Mouse (Mus musculus): ENCODE measurements at regions not wholly inside any gene's neighbourhood (a gene's known extent, or its start where the extent isn't known, plus 50 kb on each side); places are given as distances from the start of the nearest gene placed in this dataset.

DNA sequence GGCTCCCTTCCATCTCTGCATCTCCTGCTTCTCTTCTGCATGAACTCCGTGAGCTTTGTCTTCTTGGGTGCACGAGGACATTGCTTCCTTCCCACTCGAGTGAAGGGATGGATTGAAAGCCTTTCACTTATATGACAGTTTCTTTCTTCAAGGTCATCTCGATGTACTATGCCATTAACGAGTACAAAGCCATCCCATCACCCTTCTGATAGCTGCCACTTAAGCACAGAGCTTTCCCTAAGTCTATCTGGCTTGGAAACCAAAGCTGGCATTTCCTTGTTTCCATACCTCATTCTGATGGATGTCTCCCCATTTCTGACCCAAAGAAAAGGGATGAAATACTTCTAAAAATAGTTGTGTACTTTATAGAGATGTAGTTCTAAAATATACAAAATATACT, 366.5 kb upstream of the Atp11b start:
- ATAC-seq, result no peak

- ATAC-seq, result no peak
These were observed 361.2 kb upstream of the Atp11b start for GRCm38 (mm10) chr3:35392657-35393056.

DNA sequence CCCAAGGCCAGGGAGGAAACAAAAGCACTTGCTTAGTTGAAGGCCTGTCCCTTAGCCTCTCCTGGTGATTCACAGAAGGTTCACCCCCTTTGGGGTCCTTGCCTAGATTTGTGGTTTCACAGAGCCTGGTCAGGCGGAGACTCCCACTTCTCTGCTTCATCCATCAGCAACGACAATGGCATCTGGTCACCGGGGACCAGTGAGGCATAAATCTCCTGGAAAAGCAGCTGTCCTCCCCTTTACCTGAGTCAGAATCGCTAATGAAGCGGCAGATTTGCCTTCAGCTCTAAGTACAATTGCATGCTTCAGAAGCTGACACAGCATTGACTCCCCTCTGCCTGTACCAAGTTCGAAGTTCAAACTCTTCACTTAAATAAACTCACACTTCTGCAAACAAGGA, 353.7 kb upstream of the Atp11b start:
- ATAC-seq, result no peak

DNA sequence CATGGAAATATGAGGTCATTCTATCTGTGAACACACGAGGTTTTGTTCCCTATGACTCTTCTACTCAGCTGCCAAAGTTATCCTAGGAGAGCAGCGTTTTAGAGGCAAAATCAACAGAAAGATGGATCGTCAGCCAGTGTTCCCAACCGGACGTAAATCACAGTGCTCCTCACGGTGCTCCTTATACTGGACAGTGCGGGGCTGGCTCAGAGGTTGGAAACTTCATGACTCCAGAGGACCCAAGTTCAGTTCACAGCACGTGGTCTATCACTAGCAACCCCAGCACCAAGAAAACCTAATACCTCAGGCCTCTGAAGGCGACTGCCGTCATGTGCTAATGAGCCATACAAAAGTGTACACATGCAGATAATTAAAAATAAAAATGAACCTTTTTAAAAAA, 351.2 kb upstream of the Atp11b start:
- ATAC-seq, result no peak

DNA sequence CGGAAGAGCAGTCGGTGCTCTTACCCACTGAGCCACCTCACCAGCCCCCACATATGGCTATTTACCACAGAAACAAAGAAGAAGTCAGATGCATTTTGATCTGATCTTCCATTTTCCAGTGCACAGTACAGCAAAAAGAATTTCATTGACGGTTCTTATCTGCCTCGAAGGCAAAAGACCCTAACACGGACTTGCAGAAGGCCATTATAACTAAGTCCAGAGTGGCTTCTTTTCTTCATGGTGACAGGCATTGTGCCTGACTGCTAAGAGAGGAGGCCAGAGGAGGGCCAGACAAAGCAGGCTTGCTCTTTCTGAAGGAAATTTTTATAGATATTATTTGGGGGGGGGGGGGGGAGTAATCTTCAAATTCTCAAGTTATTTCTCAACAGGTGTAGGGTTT, 350.0 kb upstream of the Atp11b start:
- no peak for ATAC-seq

- ATAC-seq, result no peak
These were observed 349.2 kb upstream of the Atp11b start for GRCm38 (mm10) chr3:35404492-35405390.

- no peak for ATAC-seq
These were observed 348.3 kb upstream of the Atp11b start for GRCm38 (mm10) chr3:35405621-35406079.

GRCm38 (mm10) chr3:35437687-35438086, 316.2 kb upstream of the Atp11b start:
- ATAC-seq, result no peak

DNA sequence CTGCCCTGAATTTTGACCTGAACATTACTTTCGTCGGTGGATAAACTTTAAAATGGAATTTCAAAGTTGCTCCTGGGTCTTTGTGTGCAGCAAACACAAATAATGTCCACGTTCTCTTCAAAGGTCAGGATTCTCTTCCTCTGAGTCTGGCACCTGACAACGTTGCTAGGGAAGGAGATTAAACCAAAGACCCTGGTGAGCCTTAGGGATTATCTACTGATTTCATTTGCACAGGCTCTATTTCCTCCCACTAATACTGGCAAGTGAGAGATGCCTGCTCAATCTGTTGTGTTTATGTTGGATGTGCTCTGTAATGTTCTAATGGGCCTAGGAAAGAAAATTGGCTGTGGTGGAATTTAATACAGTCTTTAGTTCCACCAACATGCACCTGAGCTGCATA, 291.0 kb upstream of the Atp11b start:
- ATAC-seq, result no peak

- ATAC-seq, result no peak
These were observed 289.5 kb upstream of the Atp11b start for GRCm38 (mm10) chr3:35464212-35464911.

DNA sequence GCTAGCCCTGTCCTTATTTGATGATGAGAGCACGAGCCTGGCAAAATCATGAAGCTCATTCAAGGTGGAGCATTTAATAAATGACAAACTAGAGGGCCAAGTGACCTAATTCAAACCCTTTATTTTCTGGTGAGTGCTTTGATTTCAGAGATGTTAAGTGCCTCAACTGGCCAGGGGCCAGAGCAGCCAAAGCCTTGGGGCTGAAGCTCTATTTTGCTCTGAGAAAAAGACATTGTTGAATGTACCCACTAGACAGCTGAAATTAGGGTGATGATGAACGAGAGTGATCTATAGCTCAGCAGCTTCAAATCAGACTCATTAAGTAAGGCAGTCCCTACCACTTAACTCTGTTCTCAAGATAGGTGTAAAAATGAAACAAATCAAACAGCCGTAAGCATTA, 287.9 kb upstream of the Atp11b start:
- no peak for ATAC-seq

- no peak for ATAC-seq
These were observed 280.6 kb upstream of the Atp11b start for GRCm38 (mm10) chr3:35473351-35473750.

DNA sequence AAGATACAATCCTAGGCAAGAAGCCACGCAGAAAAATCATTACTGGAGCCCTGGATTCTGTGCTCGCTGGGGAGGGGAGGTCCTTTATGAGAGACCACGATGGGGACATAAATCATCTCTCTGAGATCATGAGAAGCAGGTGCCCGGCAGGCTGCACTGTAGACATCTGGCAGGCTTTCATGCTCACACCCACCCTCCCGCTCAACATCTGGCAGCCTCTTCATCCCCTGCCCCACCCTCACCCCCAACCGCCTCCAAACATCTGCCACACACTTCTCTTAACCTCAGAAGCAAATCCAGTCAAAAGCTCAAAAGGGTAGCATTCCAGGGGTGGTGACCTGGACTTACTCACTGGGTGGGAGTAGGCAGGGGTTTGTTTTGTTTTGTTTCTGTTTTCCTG, 279.5 kb upstream of the Atp11b start:
- ATAC-seq, result no peak

GRCm38 (mm10) chr3:35475326-35475725, 278.6 kb upstream of the Atp11b start:
- no peak for ATAC-seq

DNA sequence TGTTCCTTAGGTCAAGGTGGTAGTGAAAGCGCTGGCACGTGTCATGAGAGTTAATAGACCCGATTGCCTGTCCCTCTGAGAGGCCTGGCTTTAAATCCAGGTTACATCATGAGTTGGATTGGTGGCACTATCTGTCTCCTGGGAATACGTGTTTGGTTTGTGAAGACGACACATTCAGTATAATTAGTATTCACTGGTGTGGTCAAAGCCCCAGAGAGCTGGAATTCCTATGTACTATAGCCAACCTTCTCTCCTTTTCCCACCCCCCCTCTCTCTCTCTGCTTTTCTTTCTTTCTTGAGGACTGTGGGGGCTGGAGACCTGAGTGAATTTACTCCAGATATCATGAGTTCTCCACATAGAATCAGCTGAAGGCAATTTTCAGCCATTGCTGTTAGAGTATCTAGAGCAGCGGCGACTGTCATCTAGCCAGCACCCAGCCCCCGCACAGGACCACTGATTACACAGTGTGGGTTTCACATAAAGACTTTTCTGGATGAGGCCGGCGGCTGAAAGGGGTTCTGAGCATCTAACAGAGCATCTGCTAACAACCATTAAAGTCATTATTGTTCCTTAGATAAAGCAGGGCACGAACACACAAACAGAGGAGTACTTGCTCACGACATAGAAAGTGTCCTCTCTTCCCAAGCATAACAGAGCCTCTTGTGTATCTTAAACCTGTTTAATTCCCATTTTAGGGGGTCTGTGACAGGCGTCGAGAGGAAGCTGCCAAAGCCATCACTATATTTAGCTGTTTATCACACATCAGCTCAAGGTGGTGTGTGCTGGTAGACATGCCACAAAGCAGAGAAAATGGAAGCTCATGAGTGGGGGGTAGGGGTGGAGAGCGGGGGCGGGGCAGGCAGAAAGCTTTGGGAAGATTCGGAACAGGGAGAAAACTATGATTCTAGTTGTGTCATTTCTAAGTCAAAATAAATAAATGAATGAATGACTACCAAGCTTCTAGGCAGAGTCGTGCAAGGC, 272.9 kb upstream of the Atp11b start:
- ATAC-seq, result no peak

GRCm38 (mm10) chr3:35481841-35482240, 272.1 kb upstream of the Atp11b start:
- ATAC-seq, result no peak

GRCm38 (mm10) chr3:35482296-35482695, 271.6 kb upstream of the Atp11b start:
- ATAC-seq, result no peak

- ATAC-seq, result no peak
These were observed 271.1 kb upstream of the Atp11b start for GRCm38 (mm10) chr3:35482759-35483158.

DNA sequence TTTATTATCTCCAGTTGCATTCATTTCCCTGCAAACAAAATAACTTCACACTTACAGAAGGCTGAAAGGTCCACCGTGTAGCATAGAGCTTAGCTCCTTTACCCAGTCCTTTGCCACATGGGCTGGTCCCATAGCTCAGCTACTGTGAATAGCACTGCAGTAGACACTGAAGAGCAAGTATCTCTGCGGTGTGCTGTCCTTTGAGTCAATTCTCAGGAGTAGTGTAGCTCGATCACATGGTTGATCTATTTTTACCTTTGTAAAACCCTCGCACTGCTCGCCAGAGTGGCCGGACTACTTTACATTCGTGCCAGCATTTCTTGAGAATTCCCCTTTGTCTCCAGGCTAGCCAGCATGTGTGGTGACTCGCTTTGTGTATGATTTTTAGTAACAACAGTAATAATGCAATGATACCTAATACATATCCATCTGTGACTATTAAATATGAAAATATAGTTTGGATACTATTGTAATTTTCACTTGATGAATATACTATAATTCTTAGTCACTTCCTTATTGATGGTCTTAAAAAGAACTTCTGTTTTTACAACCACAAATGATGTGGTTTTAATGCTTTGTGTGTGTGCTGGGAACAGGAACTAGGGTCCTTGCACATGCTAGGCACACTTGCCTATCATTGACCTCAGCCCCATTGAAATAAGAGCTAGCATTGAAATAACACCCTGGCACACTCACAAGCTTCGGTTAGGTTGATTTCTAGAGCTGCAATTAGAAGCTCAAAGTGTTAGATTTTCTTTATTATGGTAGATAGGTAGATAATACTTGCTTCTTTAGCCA, 257.7 kb upstream of the Atp11b start:
- no peak for ATAC-seq

GRCm38 (mm10) chr3:35510314-35510713, 243.6 kb upstream of the Atp11b start:
- no peak for ATAC-seq

DNA sequence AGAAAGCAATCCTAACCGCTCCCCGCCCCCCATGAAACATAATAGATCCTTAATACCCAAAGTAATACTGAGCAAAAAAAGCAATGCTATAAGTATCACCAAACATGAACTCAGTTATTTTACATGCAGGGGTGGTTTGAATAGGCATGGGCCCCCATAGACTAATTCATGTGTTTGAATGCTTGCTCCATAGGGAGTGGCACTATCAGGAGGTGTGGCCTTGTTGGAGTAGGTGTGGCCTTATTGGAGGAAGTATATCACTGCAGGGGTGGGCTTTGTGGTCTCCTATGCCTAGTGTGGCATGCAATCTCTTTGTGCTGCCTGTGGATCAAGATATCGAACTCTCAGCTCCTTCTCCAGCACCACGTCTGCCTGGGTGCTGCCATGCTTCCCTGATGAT, 237.4 kb upstream of the Atp11b start:
- ATAC-seq, result no peak

- no peak for ATAC-seq
These were observed 233.8 kb upstream of the Atp11b start for GRCm38 (mm10) chr3:35520131-35520530.

All from inflammation-experienced regulatory T-cells, adult 6 months (primary cell).